Mouse (Mus musculus) cerebellum, adult 8-10 months (tissue): Measurements from ENCODE around the gene Foxn3.
A peak's percentile ranks its signal among the peaks of the same experiment; 100 is the strongest.

Source experiments
- DNase-seq: peaks from one replicate; pipeline ENCODE4 v3.0.0; 2022

Foxn3 gene

DNA sequence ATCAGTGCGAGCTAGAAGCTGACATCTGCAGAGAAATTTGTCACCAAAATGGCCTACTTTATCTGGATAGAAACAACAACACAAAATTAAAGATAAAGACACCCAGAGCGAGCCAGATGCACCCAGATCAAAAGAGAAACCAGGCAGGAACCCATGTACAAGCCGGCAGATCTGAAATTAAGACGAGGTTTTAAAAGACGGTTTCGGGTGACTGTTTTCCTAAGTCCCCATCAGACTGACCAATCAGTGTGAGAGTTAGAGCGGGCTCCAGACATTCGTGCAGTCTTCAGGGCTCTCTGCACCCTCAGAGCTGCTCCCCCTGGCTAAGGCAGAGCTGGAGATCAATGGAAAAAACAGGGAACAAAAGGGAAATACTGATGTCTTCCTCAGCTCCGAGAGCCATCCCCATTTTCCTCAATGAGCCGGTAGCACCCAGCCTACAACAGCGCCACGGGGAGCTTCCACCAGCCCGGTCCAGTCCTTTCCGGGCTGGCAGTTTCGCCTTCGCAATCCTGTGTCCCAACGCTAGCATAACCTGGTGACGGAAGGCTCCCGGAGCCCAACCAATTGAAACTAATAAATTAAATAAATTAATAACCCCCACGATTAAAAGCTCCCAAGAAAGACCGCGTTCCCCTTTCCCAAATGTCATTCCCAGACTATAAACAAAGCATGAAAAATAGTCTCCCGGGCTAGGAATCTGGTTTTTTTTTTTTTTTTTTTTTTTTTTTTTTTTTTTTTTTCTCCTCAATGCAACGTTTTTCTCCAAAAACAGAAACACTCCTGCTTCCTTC lies 1.1 kb downstream of the Foxn3 start:
- DNase-seq = peak; percentile 66

- DNase-seq = no peak
These were observed 2.0 kb downstream of the Foxn3 start for GRCm38 (mm10) chr12:99561333-99561766.

DNA sequence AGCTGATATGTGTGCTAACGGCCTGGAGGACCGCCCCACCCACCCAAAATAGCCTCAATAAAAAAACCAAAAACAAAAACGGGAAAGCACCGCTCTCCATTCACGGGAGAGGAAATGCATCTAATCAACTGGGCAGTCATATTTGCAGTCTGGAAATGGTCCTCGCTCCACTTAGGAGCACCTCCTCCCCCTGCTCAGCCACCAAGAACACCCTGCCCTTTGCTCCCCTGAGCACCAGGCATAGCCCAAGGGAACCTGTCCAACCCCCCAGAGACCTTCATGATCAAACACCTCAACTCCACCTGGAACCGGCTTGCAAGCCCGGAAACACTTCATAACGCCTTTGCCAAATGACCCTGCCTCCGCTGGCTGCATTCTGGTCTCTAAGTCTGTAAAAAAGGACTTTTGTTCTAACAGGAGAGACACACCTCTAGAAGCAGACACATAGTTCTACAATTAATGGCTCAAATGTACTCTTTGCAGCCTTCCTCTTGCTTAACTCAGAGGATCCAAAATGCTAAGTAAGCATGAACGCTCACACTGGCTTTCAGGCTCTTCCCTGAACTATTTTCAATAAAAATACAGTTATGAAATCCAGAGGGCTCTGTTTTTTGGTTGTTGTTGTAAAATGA lies 2.6 kb downstream of the Foxn3 start:
- no peak for DNase-seq

DNA sequence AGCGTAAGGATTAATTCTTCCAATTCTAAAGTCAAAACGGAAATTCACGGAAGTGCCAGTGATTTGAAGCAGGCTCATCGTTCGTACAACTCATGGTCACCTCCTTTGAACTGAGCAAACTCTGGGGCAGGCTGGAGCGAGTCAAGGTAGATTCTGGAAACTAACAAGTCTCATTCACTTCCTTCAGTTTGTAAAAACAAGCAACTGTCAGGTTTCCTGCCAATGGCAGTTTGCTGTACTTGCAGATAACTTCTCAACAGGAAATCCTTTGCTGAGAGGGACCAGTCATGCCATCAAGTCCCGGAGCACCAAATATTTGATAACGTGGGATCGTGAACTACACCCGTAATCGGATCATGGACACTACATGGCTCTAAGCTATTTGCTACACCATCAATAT lies 3.9 kb downstream of the Foxn3 start:
- DNase-seq = no peak

DNA sequence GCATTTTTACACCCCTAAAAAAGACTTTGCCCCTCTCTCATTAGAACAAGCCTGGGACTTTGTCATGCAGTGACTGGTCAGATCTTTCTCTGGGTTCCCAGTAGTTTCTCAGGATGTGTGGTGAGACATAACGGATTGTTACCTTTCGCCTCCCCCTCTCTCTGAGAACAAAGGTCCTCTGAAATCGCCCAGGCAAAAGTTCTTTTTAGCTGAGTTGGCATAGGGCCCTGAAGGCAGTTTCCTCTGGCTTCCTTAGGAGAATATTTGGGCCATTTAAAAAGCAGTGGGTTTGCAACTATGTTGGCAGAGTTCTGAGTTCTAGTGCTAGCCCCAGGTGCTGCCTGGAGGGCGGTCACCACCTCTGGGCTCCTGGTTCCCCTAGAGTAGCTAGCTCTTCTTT lies 4.9 kb downstream of the Foxn3 start:
- DNase-seq = no peak

DNA sequence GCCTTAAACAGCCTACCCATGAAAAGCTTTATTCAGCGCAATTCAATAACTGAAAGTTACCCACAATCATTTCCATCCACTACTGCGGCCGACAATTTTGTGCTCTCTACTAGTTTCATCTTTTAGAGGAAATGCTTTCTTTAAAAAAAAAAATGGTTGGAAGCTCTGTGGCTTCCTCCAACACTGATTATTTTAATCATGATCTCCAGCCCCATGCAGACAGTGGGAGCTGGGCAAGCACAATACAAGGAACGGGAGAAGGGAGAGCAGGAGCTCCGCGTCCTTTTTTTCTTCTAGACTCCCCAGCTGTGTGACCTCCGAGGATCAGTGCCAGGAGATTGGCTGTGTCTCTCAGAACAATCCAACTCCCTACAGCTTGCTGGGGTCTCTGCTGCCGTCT lies 5.9 kb downstream of the Foxn3 start:
- no peak for DNase-seq

DNA sequence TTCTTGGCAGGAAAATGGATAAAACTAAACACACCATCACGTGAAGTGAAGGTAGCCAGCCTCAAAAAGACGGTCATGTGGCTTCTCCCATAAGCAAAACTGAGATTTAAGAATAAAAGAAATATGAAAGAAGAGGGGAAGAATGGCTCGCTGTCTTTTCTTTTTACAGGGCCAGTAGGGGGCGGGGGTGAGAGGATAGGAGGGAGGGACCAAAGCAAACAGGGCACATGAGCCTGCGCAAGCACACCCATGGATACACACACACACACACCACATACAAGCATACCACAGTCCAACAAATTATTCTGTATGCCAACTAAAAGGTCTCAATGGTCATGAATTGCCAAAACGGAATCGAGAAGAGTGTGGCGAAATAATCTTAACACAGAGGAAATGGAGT lies 12.8 kb downstream of the Foxn3 start:
- no peak for DNase-seq

GRCm38 (mm10) chr12:99549811-99550210 lies 13.6 kb downstream of the Foxn3 start:
- no peak for DNase-seq

DNA sequence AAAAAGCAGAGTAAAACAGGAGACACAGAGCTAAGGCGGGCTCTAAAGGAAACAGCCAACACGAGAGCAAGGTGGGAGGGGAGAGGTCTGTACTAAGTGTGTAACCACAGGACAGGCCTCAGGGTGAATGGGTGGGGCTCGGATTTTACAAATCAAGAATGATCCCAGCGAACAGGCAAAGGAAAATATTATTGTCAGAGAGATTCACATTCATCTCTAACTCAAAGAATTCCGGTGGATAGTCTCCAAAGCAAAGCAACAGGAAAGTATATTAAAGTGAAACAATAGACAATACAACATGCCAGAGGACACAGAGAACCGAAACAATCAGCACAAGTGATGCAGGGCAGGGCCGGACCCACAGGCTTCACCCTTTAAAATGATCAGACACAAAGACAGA lies 15.0 kb downstream of the Foxn3 start:
- DNase-seq = no peak

DNA sequence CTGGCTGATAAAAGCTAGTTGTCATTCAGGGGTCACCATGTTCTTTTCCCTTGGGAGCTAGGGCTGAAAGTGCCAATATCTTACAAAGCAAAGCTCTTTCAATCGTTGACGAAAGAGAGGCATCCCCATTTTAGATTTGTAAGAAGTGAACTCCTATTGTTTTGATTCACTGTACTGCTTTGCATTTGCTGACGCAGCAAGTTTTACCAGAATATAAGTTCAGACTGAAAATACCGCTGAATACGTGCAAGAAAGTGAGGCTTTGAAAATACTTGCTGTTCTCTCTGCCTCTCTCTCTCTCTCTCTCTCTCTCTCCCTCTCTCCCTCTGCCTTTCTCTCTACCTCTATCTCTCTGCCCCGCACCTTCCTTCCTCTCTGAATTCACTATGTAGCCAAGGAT lies 16.1 kb downstream of the Foxn3 start:
- no peak for DNase-seq

GRCm38 (mm10) chr12:99545270-99545770 lies 18.1 kb downstream of the Foxn3 start:
- no peak for DNase-seq

DNA sequence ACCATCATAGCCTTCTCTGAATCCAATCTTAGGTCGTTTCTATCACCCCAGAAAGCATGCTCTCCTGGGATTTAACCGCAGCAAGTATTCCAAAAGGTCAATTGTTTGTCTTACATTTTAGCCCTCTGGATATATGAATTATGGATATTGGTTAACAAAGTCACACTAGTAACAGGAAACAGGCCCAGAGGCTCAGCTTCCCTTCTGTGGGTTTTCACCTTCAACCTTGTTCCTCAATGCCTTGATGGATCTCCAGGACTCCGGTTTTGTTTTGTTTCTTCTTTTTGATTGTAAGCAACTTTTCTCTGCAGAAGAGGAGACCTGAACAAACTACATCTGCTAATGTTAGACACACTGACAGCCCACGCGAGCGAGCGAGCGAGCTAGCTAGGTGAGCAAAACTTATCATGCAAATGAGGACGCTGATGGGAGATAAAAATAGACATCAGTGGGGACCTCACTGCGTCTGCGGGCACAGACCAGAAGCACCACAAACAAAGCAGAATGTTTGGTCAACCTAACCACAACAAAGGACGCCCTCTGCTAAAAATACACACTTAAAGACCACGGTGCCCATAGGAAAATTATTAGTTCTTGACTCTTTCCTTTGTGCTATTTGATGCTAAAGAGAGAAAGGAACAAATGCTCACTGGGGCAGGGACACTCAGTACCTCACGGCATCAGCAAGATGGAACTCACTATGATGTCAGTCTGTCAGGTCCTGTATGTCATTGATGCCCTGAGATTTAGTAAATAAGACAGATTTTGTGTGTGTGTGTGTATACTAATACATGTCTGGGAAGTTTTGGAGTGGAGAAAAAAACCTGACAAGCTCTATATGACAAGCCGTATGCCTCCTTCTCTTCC lies 18.9 kb downstream of the Foxn3 start:
- no peak for DNase-seq

- no peak for DNase-seq
These were observed 19.8 kb downstream of the Foxn3 start for GRCm38 (mm10) chr12:99543421-99544195.

DNA sequence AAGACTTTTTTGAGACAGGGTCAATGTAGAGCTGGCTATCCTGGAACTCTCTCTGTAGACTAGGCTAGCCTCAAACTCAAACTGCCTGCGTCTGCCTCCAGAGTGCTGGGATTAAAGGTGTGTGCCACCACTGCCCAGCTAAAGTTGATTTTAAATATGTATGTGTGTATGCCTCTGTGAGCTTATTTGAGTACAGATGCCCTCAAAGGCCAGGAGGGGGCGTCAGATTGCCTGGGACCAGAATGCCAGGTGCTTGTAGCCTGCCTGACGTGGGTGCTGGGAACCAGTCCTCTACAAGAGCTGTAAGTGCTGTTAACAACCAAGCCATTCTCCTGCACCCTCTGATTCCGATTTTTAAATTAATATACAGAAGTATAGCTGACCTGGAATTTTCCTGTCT lies 23.2 kb downstream of the Foxn3 start:
- no peak for DNase-seq

DNA sequence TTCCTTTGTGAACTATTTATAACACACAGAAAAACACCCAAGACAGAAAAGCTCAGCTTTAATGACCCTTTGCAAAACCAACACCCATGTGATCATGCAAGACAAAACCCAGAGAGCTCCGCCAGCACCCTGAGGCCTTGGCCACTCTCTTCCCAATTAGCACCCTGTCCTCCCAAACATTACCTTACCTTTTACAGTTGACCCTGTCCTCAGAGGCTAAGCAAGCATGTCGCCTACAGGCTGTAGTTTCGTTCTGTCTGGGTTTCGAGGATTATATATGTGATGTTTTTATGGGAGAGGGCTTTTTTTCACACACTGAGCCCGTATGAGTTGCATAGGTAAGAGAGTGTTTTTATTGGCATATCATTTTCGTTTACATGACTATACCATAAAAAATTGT lies 26.1 kb downstream of the Foxn3 start:
- no peak for DNase-seq

DNA sequence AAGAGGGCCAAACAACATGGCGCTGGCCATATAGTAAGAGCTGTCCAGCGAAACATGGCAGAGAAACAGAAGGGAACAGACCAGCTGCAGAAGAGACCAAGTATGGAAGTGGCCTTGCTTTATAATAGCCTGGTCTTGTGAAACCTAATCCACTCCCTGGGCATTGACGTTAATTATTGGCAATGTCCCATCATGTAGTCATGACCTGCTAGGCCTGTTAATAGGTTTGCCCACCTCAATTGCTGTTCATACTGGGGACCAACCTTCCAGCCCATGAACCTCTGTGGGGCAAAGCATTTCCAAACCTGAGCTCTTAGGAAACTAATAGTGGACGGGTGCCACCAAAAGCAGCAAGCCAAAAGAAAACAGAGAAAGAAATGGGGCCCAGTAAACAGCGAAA lies 27.0 kb downstream of the Foxn3 start:
- no peak for DNase-seq

DNA sequence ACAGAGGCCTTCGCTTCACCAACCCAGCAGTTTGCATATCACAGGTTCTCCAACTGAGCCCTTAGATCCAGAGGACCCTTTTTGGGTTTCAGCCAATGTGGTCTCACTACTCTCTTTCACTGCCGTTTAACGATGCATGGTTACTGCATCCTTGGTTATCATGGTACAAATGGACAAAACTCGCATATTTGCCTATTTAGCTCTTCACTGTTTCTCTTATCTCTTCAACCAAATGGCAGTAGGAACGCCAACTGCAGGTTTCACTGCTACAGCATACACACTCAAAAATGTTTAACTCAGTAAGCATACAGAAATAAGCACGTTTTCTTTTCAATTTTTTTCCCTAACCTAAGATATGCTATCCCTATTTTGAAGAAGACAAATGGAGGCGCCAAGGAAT lies 31.0 kb downstream of the Foxn3 start:
- DNase-seq = no peak

DNA sequence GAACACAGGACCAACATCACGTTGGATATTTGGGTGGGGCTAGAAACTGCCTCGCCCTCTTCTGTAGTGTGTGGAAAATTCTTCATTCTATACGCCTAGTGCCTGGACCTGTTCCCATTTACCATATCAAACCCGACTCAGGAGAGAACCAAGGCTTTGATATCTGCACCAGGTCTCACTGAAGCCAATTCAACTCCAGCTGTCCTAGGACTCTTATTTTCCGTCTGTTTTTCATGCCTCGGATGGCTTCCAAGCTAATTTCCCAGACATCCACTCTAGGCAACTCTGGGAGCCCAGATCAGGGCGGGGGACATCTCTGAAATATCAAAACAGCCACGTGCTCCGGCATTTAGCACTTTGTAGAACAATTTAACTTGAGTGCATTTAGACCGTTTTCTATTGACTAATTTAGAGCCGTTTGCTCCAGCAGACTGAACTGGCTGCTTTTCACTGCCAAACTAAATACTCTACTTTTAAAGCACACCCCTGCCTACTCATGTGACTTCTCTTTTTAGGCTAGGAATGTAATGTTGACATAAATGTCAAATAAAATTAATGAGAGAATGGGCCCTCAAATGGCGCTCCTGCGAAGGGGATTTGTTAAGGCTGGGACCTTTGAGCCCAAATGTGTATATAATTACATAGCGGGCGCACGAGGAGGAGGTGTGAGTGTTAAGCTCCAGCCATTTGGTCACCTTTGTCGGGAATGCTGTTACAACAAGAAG lies 33.5 kb downstream of the Foxn3 start:
- DNase-seq = no peak

DNA sequence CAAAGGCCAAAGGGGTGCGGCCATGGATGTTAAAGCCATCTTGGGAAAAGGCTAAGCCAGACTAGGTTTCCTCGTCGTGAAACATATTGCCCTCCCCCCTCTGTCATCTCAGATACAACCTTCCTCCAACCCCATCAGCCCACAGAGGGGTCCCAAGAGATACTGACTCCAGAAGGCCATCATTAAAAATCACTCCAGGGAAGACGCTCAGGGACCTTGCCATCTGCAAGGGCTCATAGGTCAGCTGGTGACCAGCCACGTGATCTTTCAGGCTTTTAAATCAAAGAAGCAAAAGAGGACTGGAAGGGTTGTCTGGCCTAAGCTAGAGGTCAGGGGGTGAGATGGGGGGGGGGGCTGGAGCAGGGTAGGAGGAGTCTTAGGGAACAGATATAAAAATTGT lies 34.4 kb downstream of the Foxn3 start:
- DNase-seq = no peak

- peak; percentile 39 for DNase-seq
These were observed 35.9 kb downstream of the Foxn3 start for GRCm38 (mm10) chr12:99527452-99527851.

GRCm38 (mm10) chr12:99526571-99527140 lies 36.7 kb downstream of the Foxn3 start:
- DNase-seq = no peak

DNA sequence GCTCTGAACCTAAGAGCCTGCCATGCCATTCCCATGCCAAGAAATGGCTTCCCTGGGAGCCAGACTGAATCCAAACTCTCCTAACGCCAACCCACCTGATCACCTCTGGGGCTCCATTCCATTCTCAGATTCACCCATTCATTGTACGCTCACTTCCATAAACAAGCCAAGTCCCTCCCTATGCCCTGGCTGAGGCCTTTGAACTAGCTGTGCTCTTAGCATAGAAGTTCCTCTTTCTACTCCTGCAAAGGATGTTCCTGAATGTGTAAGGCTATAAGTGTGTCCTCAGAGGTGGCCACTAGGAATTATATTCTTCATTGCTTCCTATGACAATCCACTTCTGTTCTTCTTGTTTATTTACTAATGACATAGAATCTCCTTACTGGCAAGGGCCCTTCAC lies 40.5 kb downstream of the Foxn3 start:
- DNase-seq = no peak
